ENCODE assay signal across 8 mouse cellular contexts in genomic region chr17:15631626-15632025, GRCm38 (mm10).
A peak's percentile ranks its signal among the peaks of the same experiment; 100 is the strongest.
DNase-seq lines count a peak whose midpoint lies in the region; ATAC-seq lines count a peak whose summit lies in the region.

No protein-coding gene starts in this region.

- no peaks in the 10 kb centered on the region for H3K36me3 ChIP-seq in kidney, embryonic 14.5 days (ENCODE audit: control insufficient read depth, insufficient read depth, low read length)
- H3K36me3 ChIP-seq in embryonic facial prominence, embryonic 13.5 days: no peaks in the 10 kb centered on the region
- no peaks in the 10 kb centered on the region for H3K36me3 ChIP-seq in liver, embryonic 12.5 days

- no peak for DNase-seq in kidney, postnatal 36 days
- peak; percentile 8 for DNase-seq in embryo, embryonic 9.5 days (ENCODE audit: extremely low spot score)
- DNase-seq in layer of hippocampus, adult 9-11 months: no peak
- no peak for DNase-seq in ovary, postnatal 10 days (ENCODE audit: low spot score)

- ATAC-seq in kidney, embryonic 14.5 days (ENCODE audit: low FRiP score, low TSS enrichment): no peak
- no peak for ATAC-seq in embryonic facial prominence, embryonic 13.5 days (ENCODE audit: insufficient number of reproducible peaks, insufficient read depth, low FRiP score, low TSS enrichment, low read depth)
- no peak for ATAC-seq in liver, embryonic 12.5 days
- no peak for ATAC-seq in erythroblast, adult 5-6 weeks (replicated peaks; ENCODE audit: low FRiP score, poor library complexity, severe bottlenecking)

- 11% methylated on average over 11 of the region's 11 CpGs for WGBS in kidney, embryonic 14.5 days
- 9% methylated on average over 11 of the region's 11 CpGs for WGBS in embryonic facial prominence, embryonic 13.5 days
- WGBS in liver, embryonic 12.5 days (ENCODE audit: insufficient replicate concordance): 8% methylated on average over 11 of the region's 11 CpGs

- peak overlapping the region; percentile 10; the same call in 1 of the 2 replicates for H3K4me3 ChIP-seq in kidney, embryonic 14.5 days (ENCODE audit: low read length)
- H3K4me3 ChIP-seq in embryonic facial prominence, embryonic 13.5 days: peak overlapping the region; percentile 27
- peak overlapping the region; percentile 7; the same call in 1 of the 2 replicates for H3K4me3 ChIP-seq in liver, embryonic 12.5 days

- no peak overlapping the region for H3K27ac ChIP-seq in kidney, embryonic 14.5 days (ENCODE audit: low read depth, low read length)
- H3K27ac ChIP-seq in embryonic facial prominence, embryonic 13.5 days: no peak overlapping the region
- H3K27ac ChIP-seq in liver, embryonic 12.5 days: no peak overlapping the region

- H3K9ac ChIP-seq in kidney, embryonic 14.5 days (ENCODE audit: low read depth, low read length): peak overlapping the region; percentile 7; the same call in 1 of the 2 replicates
- 0 out of 2 replicates have a peak overlapping the region, but pooled peaks have one; percentile 44 for H3K9ac ChIP-seq in embryonic facial prominence, embryonic 13.5 days
- no peak overlapping the region for H3K9ac ChIP-seq in liver, embryonic 12.5 days

- no peaks in the 10 kb centered on the region for H3K4me1 ChIP-seq in kidney, embryonic 14.5 days (ENCODE audit: control insufficient read depth, insufficient read depth, low read length)
- peaks cover 8% of the 10 kb centered on the region for H3K4me1 ChIP-seq in embryonic facial prominence, embryonic 13.5 days
- no peaks in the 10 kb centered on the region for H3K4me1 ChIP-seq in liver, embryonic 12.5 days

- peak overlapping the region; percentile 30 for H3K4me2 ChIP-seq in kidney, embryonic 14.5 days (replicated peaks; ENCODE audit: low read depth, low read length)
- H3K4me2 ChIP-seq in embryonic facial prominence, embryonic 13.5 days: peak overlapping the region; percentile 52
- H3K4me2 ChIP-seq in liver, embryonic 12.5 days: peak overlapping the region; percentile 53

- no peaks in the 10 kb centered on the region for H3K27me3 ChIP-seq in kidney, embryonic 14.5 days (ENCODE audit: control insufficient read depth, insufficient read depth, low read length)
- no peaks in the 10 kb centered on the region for H3K27me3 ChIP-seq in embryonic facial prominence, embryonic 13.5 days
- 0 out of 2 replicates have a peak, but pooled peaks cover 5% of the 10 kb centered on the region for H3K27me3 ChIP-seq in liver, embryonic 12.5 days (replicated peaks)

- H3K9me3 ChIP-seq in kidney, embryonic 14.5 days (ENCODE audit: control insufficient read depth, low read length): no peaks in the 10 kb centered on the region
- H3K9me3 ChIP-seq in embryonic facial prominence, embryonic 13.5 days: 0 out of 2 replicates have a peak, but pooled peaks cover 4% of the 10 kb centered on the region
- no peaks in the 10 kb centered on the region; the same call in 1 of the 2 replicates for H3K9me3 ChIP-seq in liver, embryonic 12.5 days (replicated peaks)
